Mouse (Mus musculus): ENCODE measurements at regions not wholly inside any gene's neighbourhood (a gene's known extent, or its start where the extent isn't known, plus 50 kb on each side); places are given as distances from the start of the nearest gene placed in this dataset.

DNA sequence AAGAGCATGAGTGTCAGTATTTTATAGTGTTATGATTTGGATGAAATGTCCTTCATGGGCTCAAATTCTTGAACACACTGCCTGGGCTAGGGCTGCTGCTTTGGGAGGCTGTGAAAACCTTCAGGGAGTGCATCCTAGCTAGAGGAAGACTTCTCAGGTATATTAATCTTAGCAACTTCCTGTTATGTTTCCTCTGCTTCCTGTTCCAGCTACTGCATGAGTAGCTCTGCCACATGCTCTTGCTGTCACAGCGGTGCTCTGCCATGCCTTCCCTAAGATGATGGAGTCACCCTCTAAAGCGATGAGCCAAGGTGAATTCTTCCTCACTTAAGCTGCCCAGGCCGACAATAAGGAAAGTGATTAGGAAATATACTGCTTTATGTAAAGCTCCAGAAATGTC lies 60.1 kb upstream of the Pitrm1 start:
- no peaks in the 10 kb centered on the region for H3K27me3 ChIP-seq (ENCODE audit: control insufficient read depth in 1 of 2, insufficient read depth in 2 of 2, low read length in 2 of 2)
- TF ChIP-seq HCFC1 (IDR thresholded peaks at IDR 0.05; ENCODE audit: low read depth, low read length) (no peak), ETS1 (IDR thresholded peaks at IDR 0.05; ENCODE audit: low read depth, low read length) (no peak), ELF1 (IDR thresholded peaks at IDR 0.05; ENCODE audit: low read depth, low read length) (no peak), ZKSCAN1 (IDR thresholded peaks at IDR 0.05; ENCODE audit: low read depth, low read length) (no peak), CHD1 (IDR thresholded peaks at IDR 0.05; ENCODE audit: low read depth, low read length) (no peak), ZNF384 (IDR thresholded peaks at IDR 0.05; ENCODE audit: low read depth, low read length) (no peak), POLR2AphosphoS5 (IDR thresholded peaks at IDR 0.05; ENCODE audit: borderline replicate concordance, low read depth, low read length) (no peak), GABPA (IDR thresholded peaks at IDR 0.05; ENCODE audit: low read depth, low read length) (no peak), MXI1 (IDR thresholded peaks at IDR 0.05; ENCODE audit: low read depth, low read length) (no peak)
- H3K4me1 ChIP-seq (ENCODE audit: control insufficient read depth in 1 of 2, insufficient read depth in 2 of 2, low read length in 2 of 2): no peaks in the 10 kb centered on the region
- no peak for DNase-seq (ENCODE audit: low read depth, low spot score)
- H3K9me3 ChIP-seq (replicated peaks; ENCODE audit: insufficient read depth, low read length): no peaks in the 10 kb centered on the region
- H3K36me3 ChIP-seq (ENCODE audit: control insufficient read depth in 1 of 2, insufficient read depth in 2 of 2, low read length in 2 of 2): no peaks in the 10 kb centered on the region
- H3K79me2 ChIP-seq (ENCODE audit: control insufficient read depth, insufficient read depth, low read length, poor library complexity): no peaks in the 10 kb centered on the region
- H3K9ac ChIP-seq (ENCODE audit: control insufficient read depth, low read depth, low read length, poor library complexity, severe bottlenecking): no peak overlapping the region
- H3K27ac ChIP-seq (ENCODE audit: control insufficient read depth, low read depth, low read length): no peak overlapping the region
- H3K4me3 ChIP-seq (ENCODE audit: control insufficient read depth in 1 of 2, insufficient read depth in 1 of 2, low read depth in 2 of 2, low read length in 2 of 2): no peak overlapping the region

DNA sequence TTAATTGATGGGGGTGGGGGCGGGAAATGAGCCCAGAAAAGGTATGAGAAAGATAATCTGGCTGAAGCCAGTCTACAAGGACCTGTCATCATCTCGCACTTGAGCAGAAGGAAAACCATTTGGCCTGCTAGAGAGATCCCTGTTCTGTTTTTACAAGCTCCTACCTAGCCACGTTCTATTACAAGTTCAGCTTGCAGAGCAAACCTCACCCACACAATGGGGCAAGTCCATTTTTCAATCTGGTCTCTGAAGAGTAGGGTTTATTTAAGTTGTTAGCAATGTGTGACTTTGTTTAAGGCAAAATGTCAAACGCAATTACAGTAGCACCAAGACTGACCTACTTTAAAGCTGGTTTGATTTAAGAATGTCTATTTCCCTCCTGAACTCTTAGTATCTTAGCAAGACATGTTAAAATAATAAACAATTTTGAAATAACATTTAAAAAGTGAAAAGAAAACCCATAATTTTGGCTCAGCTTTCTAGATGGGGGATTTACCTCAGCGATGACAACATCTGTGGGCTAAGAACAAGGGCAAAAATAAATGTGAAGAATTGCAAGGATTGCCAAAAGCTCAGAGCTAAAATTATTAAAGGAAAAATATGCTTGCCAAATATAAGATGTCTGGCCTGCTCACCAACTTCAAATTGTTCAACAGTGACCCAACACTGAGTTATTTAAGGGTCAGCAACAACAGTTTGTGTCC lies 54.9 kb upstream of the Pitrm1 start:
- no peaks in the 10 kb centered on the region for H3K9me3 ChIP-seq (replicated peaks; ENCODE audit: insufficient read depth, low read length)
- H3K4me3 ChIP-seq (ENCODE audit: control insufficient read depth in 1 of 2, insufficient read depth in 1 of 2, low read depth in 2 of 2, low read length in 2 of 2): no peak overlapping the region
- H3K9ac ChIP-seq (ENCODE audit: control insufficient read depth, low read depth, low read length, poor library complexity, severe bottlenecking): no peak overlapping the region
- no peak overlapping the region for H3K27ac ChIP-seq (ENCODE audit: control insufficient read depth, low read depth, low read length)
- H3K4me1 ChIP-seq (ENCODE audit: control insufficient read depth in 1 of 2, insufficient read depth in 2 of 2, low read length in 2 of 2): no peaks in the 10 kb centered on the region
- no peaks in the 10 kb centered on the region for H3K36me3 ChIP-seq (ENCODE audit: control insufficient read depth in 1 of 2, insufficient read depth in 2 of 2, low read length in 2 of 2)
- no peaks in the 10 kb centered on the region for H3K79me2 ChIP-seq (ENCODE audit: control insufficient read depth, insufficient read depth, low read length, poor library complexity)
- H3K27me3 ChIP-seq (ENCODE audit: control insufficient read depth in 1 of 2, insufficient read depth in 2 of 2, low read length in 2 of 2): no peaks in the 10 kb centered on the region
- no peak for DNase-seq (ENCODE audit: low read depth, low spot score)
- TF ChIP-seq NELFE (IDR thresholded peaks at IDR 0.05; ENCODE audit: low read depth, low read length) (no peak), SIN3A (IDR thresholded peaks at IDR 0.05; ENCODE audit: low read length) (no peak), NRF1 (IDR thresholded peaks at IDR 0.05; ENCODE audit: insufficient read depth, low read depth, low read length, poor library complexity, severe bottlenecking) (no peak), MEF2A (IDR thresholded peaks at IDR 0.05; ENCODE audit: extremely low read depth, insufficient replicate concordance, low read depth, low read length, poor library complexity, severe bottlenecking) (no peak), TAL1 (IDR thresholded peaks at IDR 0.05; ENCODE audit: low read length) (no peak)
